Mouse (Mus musculus) myocyte (in vitro differentiated cells): ENCODE measurements at regions not wholly inside any gene's neighbourhood (a gene's known extent, or its start where the extent isn't known, plus 50 kb on each side); places are given as distances from the start of the nearest gene placed in this dataset.

Source experiments
- E2F4 ChIP-seq: IDR thresholded peaks from one replicate; pipeline ENCODE4 v1.6.1; 2011; ENCODE audit warnings: mild to moderate bottlenecking, control low read depth, moderate library complexity; ENCODE audit not compliant: insufficient read depth
- TCF12 ChIP-seq: IDR thresholded peaks from one replicate; pipeline ENCODE4 v1.6.1; 2011; ENCODE audit warnings: mild to moderate bottlenecking, control low read depth; ENCODE audit not compliant: poor library complexity, insufficient read depth, severe bottlenecking

DNA sequence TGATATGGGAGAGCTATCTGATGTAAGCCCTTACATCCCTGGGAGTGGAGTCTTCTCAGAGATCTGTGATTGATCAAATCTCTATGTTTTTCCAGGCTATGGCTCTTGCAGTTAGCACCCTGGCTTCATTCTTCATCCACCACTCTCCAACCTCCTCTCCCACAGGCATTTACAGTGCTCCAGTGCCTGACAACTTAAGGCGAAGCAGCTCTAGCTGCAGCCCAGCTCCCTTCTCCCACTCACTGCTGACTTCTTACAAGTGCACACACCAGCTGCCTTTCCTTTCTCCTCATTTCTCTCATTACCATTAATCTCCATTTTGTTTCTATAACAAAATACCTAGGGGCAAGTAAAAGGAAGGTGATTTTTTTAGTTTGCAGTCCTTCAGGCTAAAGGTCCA lies 151.0 kb downstream of the Cyp26b1 start:
- TF ChIP-seq E2F4 = no peak
- no peak for TF ChIP-seq TCF12
